Mouse (Mus musculus) small intestine, adult 2 months (tissue): Measurements from ENCODE around the gene Gm43064. TPM values are rescaled to one million over a fixed set of nuclear protein-coding genes. Genes with fewer than 3 reads are reported as not detected.
A peak's percentile ranks its signal among the peaks of the same experiment; 100 is the strongest.

Experiments
- H3K27ac ChIP-seq: fragments of 200-500 bp; 2 replicates; pipeline ENCODE4 v1.5.1; 2012; ENCODE audit warnings: low read depth, low read length, control low read depth, inconsistent platforms; ENCODE audit not compliant: insufficient read depth
- H3K27me3 ChIP-seq: fragments of 200-500 bp; 2 replicates; pipeline ENCODE4 v1.6.1; 2012; ENCODE audit warnings: mild to moderate bottlenecking, moderate library complexity, low read length, inconsistent platforms; ENCODE audit not compliant: control insufficient read depth, insufficient read depth
- H3K36me3 ChIP-seq: fragments of 200-500 bp; 2 replicates; pipeline ENCODE4 v1.6.1; 2012; ENCODE audit warnings: mild to moderate bottlenecking, low read length, control low read depth, inconsistent platforms; ENCODE audit not compliant: control insufficient read depth, insufficient read depth
- H3K4me1 ChIP-seq: fragments of 200-500 bp; 2 replicates; pipeline ENCODE4 v1.6.1; 2012; ENCODE audit warnings: low read length, inconsistent platforms, mixed read lengths; ENCODE audit not compliant: control insufficient read depth, insufficient read depth, insufficient read length
- H3K4me3 ChIP-seq: fragments of 200-500 bp; 2 replicates; pipeline ENCODE4 v1.5.1; 2012; ENCODE audit warnings: low read depth, mild to moderate bottlenecking, control low read depth, inconsistent platforms, low read length, moderate library complexity
- CTCF ChIP-seq: fragments of 200-500 bp; IDR thresholded peaks from 2 replicates; pipeline ENCODE4 v1.5.1; 2012; ENCODE audit warnings: low read depth, mild to moderate bottlenecking, control low read depth, inconsistent platforms, low read length, moderate library complexity, mixed read lengths; ENCODE audit not compliant: insufficient replicate concordance, insufficient read length; ENCODE audit errors: extremely low read depth
- POLR2A ChIP-seq: fragments of 200-500 bp; IDR thresholded peaks from 2 replicates; pipeline ENCODE4 v1.6.1; 2012; ENCODE audit warnings: low read depth, mild to moderate bottlenecking, control low read depth, inconsistent platforms, low read length, moderate library complexity
- WGBS: fragments of 180-500 bp; shearing (Covaris S2); methylation state at CpG from one replicate; pipeline ENCODE4 v1.1.7; 2018; 5-methylcytosine and 5-hydroxymethylcytosine counted together
- polyA plus RNA-seq: library from polyadenylated mRNA; depleted of rRNA; stranded (reverse); fragments of >200 nt; gene quantifications from 2 replicates; pipeline ENCODE4 v1.2.3, GENCODE M21; 2012

Gene Gm43064
- polyA plus RNA-seq, 1 experiment = not detected

GRCm38 (mm10) chr3:103852565-103853299 lies 43.4 kb downstream of the Gm43064 start:
- H3K4me1 ChIP-seq = peaks cover 2% of the 10 kb centered on the region; the same call in 1 of the 2 replicates
- TF ChIP-seq POLR2A = no peak
- TF ChIP-seq CTCF = peak; percentile 35; the same call in 1 of the 2 replicates
- H3K27ac ChIP-seq = 0 out of 2 replicates have a peak overlapping the region, but pooled peaks have one; percentile 30
- 59% methylated on average over 3 of the region's 3 CpGs for WGBS
- H3K36me3 ChIP-seq = 0 out of 2 replicates have a peak, but pooled peaks cover 2% of the 10 kb centered on the region
- H3K4me3 ChIP-seq = no peak overlapping the region
- H3K27me3 ChIP-seq = no peaks in the 10 kb centered on the region

- 79% methylated on average over 8 of the region's 8 CpGs for WGBS
- H3K4me1 ChIP-seq = peaks cover 3% of the 10 kb centered on the region; the same call in 1 of the 2 replicates
- H3K4me3 ChIP-seq = no peak overlapping the region
- H3K27me3 ChIP-seq = no peaks in the 10 kb centered on the region
- 0 out of 2 replicates have a peak, but pooled peaks cover 2% of the 10 kb centered on the region for H3K36me3 ChIP-seq
- no peak for TF ChIP-seq CTCF
- TF ChIP-seq POLR2A = no peak
- no peak overlapping the region for H3K27ac ChIP-seq
Measured at GRCm38 (mm10) chr3:103853804-103854203, 44.4 kb downstream of the Gm43064 start.

GRCm38 (mm10) chr3:103857036-103857805 lies 47.8 kb downstream of the Gm43064 start:
- no peak overlapping the region for H3K4me3 ChIP-seq
- H3K27ac ChIP-seq = peak overlapping the region; percentile 77
- H3K36me3 ChIP-seq = 0 out of 2 replicates have a peak, but pooled peaks cover 2% of the 10 kb centered on the region
- no peaks in the 10 kb centered on the region for H3K27me3 ChIP-seq
- TF ChIP-seq POLR2A (no peak), CTCF (no peak)
- 76% methylated on average over 7 of the region's 7 CpGs for WGBS
- peaks cover 2% of the 10 kb centered on the region; the same call in 1 of the 2 replicates for H3K4me1 ChIP-seq

GRCm38 (mm10) chr3:103857977-103858563 lies 48.7 kb downstream of the Gm43064 start:
- Histone ChIP-seq H3K4me3 (peak overlapping the region; percentile 50), H3K4me1 (peaks cover 2% of the 10 kb centered on the region; the same call in 1 of the 2 replicates), H3K36me3 (0 out of 2 replicates have a peak, but pooled peaks cover 2% of the 10 kb centered on the region), H3K27ac (peak overlapping the region; percentile 77), H3K27me3 (no peaks in the 10 kb centered on the region)
- no peak for TF ChIP-seq CTCF
- TF ChIP-seq POLR2A = no peak
- WGBS = 87% methylated on average over 6 of the region's 6 CpGs

- 67% methylated on average over 12 of the region's 12 CpGs for WGBS
- TF ChIP-seq POLR2A = no peak
- no peak for TF ChIP-seq CTCF
- Histone ChIP-seq H3K27me3 (no peaks in the 10 kb centered on the region), H3K4me1 (peaks cover 2% of the 10 kb centered on the region; the same call in 1 of the 2 replicates), H3K36me3 (0 out of 2 replicates have a peak, but pooled peaks cover 1% of the 10 kb centered on the region), H3K4me3 (peak within 1 kb of the TSS; percentile 28; the same call in 1 of the 2 replicates), H3K27ac (peak within 1 kb of the TSS; percentile 83)
Measured at GRCm38 (mm10) chr3:103858881-103859801, 49.8 kb downstream of the Gm43064 start, which contains the start of gene Ptpn22. Gene Ptpn22 (plus strand): TSS chr3:103859795.

GRCm38 (mm10) chr3:103859851-103860391 lies 50.5 kb downstream of the Gm43064 start:
- 0 out of 2 replicates have a peak, but pooled peaks cover 1% of the 10 kb centered on the region for H3K36me3 ChIP-seq
- H3K27me3 ChIP-seq = no peaks in the 10 kb centered on the region
- H3K4me1 ChIP-seq = peaks cover 2% of the 10 kb centered on the region; the same call in 1 of the 2 replicates
- 62% methylated on average over 6 of the region's 6 CpGs for WGBS
- peak overlapping the region; percentile 83 for H3K27ac ChIP-seq
- no peak for TF ChIP-seq CTCF
- TF ChIP-seq POLR2A = peak; percentile 31; the same call in 1 of the 2 replicates
- peak overlapping the region; percentile 28; the same call in 1 of the 2 replicates for H3K4me3 ChIP-seq
